Mouse (Mus musculus) lung, embryonic 15.5 days (tissue): ENCODE measurements around the gene Hexim2. TPM values are rescaled to one million over a fixed set of nuclear protein-coding genes. Genes with fewer than 3 reads are reported as not detected.

Experiments
- ATAC-seq: fragments of 200-750 bp; cut with Nextera tagmentation; 2 replicates; pipeline ENCODE4 v1.8.0; 2017; ENCODE audit warnings: moderate number of reproducible peaks, borderline replicate concordance; ENCODE audit not compliant: low FRiP score, low TSS enrichment; ENCODE audit errors: extremely low read depth
- H3K27ac ChIP-seq: fragments of 300-500 bp; sonication (generic); 2 replicates; pipeline ENCODE4 v1.5.1; 2015; ENCODE audit warnings: moderate library complexity, mild to moderate bottlenecking, inconsistent platforms
- H3K27me3 ChIP-seq: fragments of 300-500 bp; sonication (generic); 2 replicates; pipeline ENCODE4 v1.6.1; 2015; ENCODE audit warnings: inconsistent platforms
- H3K36me3 ChIP-seq: fragments of 300-500 bp; sonication (generic); 2 replicates; pipeline ENCODE4 v1.6.1; 2015; ENCODE audit warnings: inconsistent platforms
- H3K4me1 ChIP-seq: fragments of 300-500 bp; sonication (generic); 2 replicates; pipeline ENCODE4 v1.6.1; 2015; ENCODE audit warnings: inconsistent platforms
- H3K4me2 ChIP-seq: fragments of 300-500 bp; sonication (generic); 2 replicates; pipeline ENCODE4 v1.6.1; 2015; ENCODE audit warnings: inconsistent platforms, mild to moderate bottlenecking, moderate library complexity
- H3K4me3 ChIP-seq: fragments of 300-500 bp; sonication (generic); 2 replicates; pipeline ENCODE4 v1.5.1; 2015; ENCODE audit warnings: mild to moderate bottlenecking, inconsistent platforms
- H3K9ac ChIP-seq: fragments of 300-500 bp; sonication (generic); 2 replicates; pipeline ENCODE4 v1.6.1; 2015; ENCODE audit warnings: inconsistent platforms
- H3K9me3 ChIP-seq: fragments of 300-500 bp; sonication (generic); 2 replicates; pipeline ENCODE4 v1.6.1; 2016; ENCODE audit warnings: inconsistent platforms
- WGBS: fragments of 180-500 bp; shearing (Covaris S2); methylation state at CpG from one replicate; pipeline ENCODE4 v1.1.7; 2015; 5-methylcytosine and 5-hydroxymethylcytosine counted together
- polyA plus RNA-seq: library from polyadenylated mRNA; unstranded; fragments of >200 nt; fragmentation: Nextera tagmentation; extraction: Ambion mirVana; gene quantifications from 2 replicates; pipeline ENCODE4 v1.2.1, GENCODE M21; 2015

Hexim2 gene
- polyA plus RNA-seq, 1 experiment from 2014 or later = 9.6 TPM

DNA sequence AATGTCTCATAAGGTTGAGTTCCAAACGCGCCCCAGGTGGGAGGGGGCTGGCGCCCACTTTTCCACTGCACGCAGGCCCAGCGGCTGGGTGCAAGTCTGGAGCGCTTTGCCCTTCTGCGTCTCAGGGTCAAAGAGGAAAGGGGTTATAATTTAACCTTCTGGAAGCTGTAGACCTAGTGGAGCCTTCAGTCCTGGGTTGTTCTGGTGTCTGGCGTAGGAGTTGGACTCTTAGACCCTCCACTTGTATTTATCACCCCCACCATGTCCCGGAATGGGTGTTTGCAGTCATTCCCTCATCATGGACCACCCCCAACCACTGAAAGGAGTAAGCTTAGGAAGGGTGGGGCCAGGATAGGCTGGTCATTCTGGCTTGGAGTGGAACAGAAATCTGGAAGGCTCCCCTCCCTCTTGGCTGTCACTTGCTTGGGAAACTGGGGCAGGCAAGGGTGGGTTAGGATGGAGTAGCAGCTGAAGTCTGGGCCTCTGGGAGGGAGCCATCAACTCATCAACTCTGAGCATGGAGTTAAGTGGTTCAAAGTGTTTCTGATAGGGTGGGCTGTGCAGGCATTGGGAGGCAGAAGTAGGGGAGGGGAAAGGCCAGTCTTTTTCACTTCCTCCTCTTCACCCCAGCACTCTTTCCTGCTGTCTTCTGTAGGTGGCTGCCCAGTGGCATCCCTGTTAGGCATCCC lies 39.6 kb downstream of the Hexim2 start:
- ATAC-seq = no peak
- Histone ChIP-seq H3K36me3 (no peaks in the 10 kb centered on the region), H3K27me3 (peaks cover 49% of the 10 kb centered on the region), H3K4me3 (peak overlapping the region; percentile 54), H3K9ac (no peak overlapping the region), H3K27ac (no peak overlapping the region), H3K9me3 (no peaks in the 10 kb centered on the region), H3K4me2 (peak overlapping the region; percentile 98), H3K4me1 (peaks cover 12% of the 10 kb centered on the region)
- WGBS = 35% methylated on average over 9 of the region's 9 CpGs

DNA sequence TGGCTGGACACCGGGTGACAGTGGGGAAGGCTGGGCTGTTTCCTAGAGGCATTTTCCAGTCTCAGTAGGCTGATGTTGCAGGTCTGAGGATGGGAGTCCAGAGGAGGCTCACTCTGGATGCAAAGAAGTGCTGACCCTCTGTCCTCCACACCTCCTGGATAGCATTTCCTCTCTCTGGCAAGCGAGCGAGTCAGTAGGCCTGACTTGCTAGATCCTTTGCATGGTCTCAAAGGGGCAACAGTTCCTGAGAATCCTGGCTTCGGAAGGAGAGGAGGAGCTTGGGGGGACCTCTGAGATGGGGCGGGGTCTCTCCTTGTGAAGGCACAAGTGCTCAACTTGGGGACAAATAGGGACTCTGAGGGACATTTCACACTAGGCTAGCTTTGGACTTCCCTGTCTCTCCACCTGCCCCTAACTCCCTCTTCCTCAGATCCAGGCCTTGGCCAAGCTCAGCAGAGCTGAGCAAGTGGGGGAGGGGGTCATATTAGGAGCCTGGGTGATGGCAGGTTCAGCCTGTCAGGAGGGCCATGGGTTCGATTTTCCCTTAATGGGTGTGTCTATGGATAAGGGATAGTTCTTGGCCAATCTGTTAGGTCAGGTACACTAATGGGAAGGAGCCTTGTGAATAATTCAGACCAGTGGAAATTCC lies 40.3 kb downstream of the Hexim2 start:
- WGBS = 61% methylated on average over 6 of the region's 6 CpGs
- H3K4me3 ChIP-seq = no peak overlapping the region
- ATAC-seq = no peak
- H3K27ac ChIP-seq = no peak overlapping the region
- no peaks in the 10 kb centered on the region for H3K36me3 ChIP-seq
- peaks cover 49% of the 10 kb centered on the region for H3K27me3 ChIP-seq
- H3K9me3 ChIP-seq = no peaks in the 10 kb centered on the region
- H3K4me2 ChIP-seq = no peak overlapping the region
- no peak overlapping the region for H3K9ac ChIP-seq
- H3K4me1 ChIP-seq = peaks cover 12% of the 10 kb centered on the region

DNA sequence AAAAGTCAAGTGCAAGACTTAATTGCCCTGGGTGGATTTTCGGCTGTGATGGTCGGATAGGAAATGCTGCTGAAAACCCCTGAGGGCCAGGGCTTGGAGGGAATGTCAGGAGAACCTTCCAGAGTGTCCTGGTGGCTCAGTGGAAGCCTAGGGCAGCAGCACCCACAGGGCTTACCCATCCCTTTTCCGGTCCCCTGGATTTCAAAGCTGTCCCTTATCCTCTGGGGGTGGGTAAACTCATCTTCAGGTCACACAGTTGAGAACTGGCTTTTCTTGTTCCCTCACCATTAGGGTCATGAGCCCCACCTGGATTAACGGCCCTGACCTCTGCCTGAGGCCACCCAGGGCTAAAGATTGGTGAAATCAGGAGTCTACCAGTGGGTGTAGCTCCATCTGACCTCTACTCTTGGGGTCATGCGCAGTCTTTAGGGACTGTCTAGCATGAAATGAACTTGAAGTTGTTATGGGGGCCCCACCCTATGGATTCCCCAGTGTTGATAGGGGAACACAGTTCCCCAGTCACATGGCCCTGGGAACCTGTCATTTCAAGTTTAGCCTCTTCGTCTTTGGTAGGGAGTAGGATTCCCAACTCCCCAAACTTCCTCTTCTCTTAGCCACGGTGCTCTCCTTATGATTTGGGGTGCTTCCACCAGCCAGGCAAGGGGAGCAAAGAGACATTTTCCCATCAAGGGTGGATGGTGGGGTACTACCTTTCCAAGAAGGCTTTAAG lies 41.0 kb downstream of the Hexim2 start:
- no peaks in the 10 kb centered on the region for H3K9me3 ChIP-seq
- no peaks in the 10 kb centered on the region for H3K36me3 ChIP-seq
- peaks cover 12% of the 10 kb centered on the region for H3K4me1 ChIP-seq
- ATAC-seq = no peak
- no peak overlapping the region for H3K9ac ChIP-seq
- H3K4me3 ChIP-seq = no peak overlapping the region
- H3K27me3 ChIP-seq = peaks cover 49% of the 10 kb centered on the region
- no peak overlapping the region for H3K4me2 ChIP-seq
- no peak overlapping the region for H3K27ac ChIP-seq
- 83% methylated on average over 7 of the region's 7 CpGs for WGBS

DNA sequence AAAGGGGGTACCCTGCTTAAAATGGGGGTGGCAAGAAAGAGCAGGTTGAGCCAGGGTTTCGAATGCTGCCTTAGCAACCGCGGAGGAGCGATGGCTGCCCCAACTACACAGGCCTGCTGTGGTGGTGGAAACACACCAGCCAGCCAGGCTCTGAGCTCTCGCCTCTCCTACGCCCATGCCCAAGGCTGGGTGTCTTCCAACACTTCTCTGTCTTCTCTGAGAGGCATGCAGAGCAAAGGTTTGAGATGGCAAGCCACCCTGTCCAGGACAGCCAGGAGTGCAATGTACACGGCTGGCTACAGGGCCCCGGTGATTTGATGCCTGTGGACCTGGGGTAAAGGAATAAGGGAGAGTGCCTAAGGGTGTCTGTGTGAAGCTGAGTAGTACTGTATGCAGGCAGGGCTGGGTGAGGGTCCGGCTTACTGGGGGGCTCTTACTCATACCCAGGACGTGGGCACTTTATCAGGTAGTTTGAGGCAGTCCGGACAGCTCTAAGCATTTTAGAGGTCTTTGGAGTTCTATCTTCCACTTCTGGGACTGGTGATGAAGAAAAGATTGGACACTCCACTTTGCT lies 41.6 kb downstream of the Hexim2 start:
- no peak for ATAC-seq
- peaks cover 48% of the 10 kb centered on the region for H3K27me3 ChIP-seq
- no peak overlapping the region for H3K4me2 ChIP-seq
- H3K4me1 ChIP-seq = peaks cover 12% of the 10 kb centered on the region
- no peaks in the 10 kb centered on the region for H3K9me3 ChIP-seq
- 84% methylated on average over 11 of the region's 11 CpGs for WGBS
- H3K36me3 ChIP-seq = no peaks in the 10 kb centered on the region
- H3K4me3 ChIP-seq = no peak overlapping the region
- H3K9ac ChIP-seq = no peak overlapping the region
- H3K27ac ChIP-seq = no peak overlapping the region

DNA sequence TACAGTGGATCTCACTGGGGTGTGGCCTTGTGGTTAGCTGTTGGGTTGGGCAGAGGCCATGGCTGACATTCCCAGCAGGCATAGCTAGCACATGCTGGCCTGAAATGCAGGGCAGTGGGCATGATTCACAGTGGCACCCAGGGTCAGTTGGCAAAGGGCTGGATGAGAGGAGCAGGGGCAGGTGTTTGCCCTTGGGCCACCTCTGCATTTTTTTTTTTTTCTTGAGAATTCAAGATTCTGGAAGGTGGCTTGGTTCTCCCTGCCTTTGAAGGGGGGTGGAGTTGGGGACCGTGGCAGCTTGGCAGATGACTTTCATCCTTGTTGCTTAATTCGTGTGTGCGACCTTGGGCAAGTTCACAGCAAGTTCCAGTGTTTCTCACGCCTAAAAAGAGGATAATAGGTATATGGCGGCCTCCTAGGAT lies 42.2 kb downstream of the Hexim2 start:
- H3K4me2 ChIP-seq = no peak overlapping the region
- H3K27ac ChIP-seq = no peak overlapping the region
- peaks cover 12% of the 10 kb centered on the region for H3K4me1 ChIP-seq
- H3K9ac ChIP-seq = no peak overlapping the region
- H3K27me3 ChIP-seq = peaks cover 42% of the 10 kb centered on the region
- H3K4me3 ChIP-seq = no peak overlapping the region
- ATAC-seq = no peak
- no peaks in the 10 kb centered on the region for H3K36me3 ChIP-seq
- no peaks in the 10 kb centered on the region for H3K9me3 ChIP-seq
- 76% methylated on average over 5 of the region's 5 CpGs for WGBS

DNA sequence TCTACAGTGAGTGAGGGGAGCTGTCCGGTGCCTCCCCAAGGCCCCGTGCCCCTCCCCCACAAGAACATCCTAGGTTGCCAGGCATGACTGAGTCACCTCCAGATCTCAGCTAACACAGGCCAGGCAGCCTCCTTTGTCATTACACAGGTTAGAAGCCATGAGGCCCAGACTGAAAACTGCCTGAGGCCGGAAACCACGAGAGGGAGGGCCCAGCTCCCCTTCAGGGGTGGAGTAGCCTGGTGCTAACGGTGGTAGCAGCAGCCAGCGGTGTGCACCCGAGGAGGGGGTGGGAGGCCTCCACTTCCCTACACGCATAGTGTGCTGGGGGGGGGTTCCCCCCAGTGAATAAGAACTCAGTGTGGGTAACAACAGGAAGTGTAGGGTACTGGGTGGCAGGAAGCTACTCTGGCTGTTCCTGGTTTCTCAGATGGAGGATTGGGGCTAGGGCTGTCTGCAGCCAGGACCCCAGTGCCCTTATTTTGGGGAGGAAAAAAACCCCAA lies 42.7 kb downstream of the Hexim2 start:
- Histone ChIP-seq H3K4me3 (no peak overlapping the region), H3K9ac (no peak overlapping the region), H3K36me3 (no peaks in the 10 kb centered on the region), H3K9me3 (no peaks in the 10 kb centered on the region), H3K4me1 (peaks cover 12% of the 10 kb centered on the region), H3K27me3 (peaks cover 37% of the 10 kb centered on the region), H3K27ac (no peak overlapping the region), H3K4me2 (no peak overlapping the region)
- WGBS = 43% methylated on average over 8 of the region's 8 CpGs
- ATAC-seq = no peak

DNA sequence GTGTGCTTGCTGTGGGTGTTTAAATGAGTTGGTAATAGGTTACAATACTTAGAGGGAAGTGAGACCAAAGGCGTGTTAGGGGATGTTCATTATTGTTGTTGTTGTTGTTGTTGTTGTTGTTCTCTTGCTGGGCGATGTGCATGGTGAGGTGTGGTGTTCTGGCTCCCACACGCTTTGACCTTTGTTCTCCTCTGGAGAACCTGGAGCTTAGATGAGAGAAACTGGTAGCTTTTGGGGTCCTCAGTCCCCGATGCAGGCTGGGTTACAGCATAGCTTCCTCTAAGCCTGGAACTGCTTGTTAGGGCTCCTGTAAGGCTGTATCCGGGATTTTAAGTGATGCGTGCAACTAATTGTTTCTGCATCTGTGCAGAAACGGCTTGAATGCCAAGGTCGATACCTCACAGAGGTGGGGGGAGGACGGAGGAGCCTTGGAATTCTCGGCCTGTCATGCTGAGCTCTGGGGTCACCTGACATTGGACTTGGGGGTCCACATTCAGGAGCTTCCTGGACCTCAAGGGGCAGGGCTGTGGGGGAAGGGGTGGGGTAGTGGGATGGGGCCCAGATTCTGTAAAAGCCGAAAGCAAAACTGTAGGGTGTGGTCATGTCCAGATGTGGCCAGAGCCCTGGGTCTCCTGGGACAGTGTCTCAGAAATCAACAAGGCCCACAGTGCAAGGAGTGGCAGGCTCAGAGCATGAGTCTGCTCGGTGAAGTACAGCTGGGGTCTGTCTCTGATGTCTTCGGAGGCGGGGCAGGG lies 43.6 kb downstream of the Hexim2 start:
- no peaks in the 10 kb centered on the region for H3K9me3 ChIP-seq
- H3K4me1 ChIP-seq = peaks cover 5% of the 10 kb centered on the region; the same call in 1 of the 2 replicates
- ATAC-seq = no peak
- H3K27ac ChIP-seq = no peak overlapping the region
- no peak overlapping the region for H3K9ac ChIP-seq
- H3K36me3 ChIP-seq = no peaks in the 10 kb centered on the region
- H3K4me2 ChIP-seq = no peak overlapping the region
- 66% methylated on average over 14 of the region's 14 CpGs for WGBS
- no peak overlapping the region for H3K4me3 ChIP-seq
- H3K27me3 ChIP-seq = peaks cover 28% of the 10 kb centered on the region

DNA sequence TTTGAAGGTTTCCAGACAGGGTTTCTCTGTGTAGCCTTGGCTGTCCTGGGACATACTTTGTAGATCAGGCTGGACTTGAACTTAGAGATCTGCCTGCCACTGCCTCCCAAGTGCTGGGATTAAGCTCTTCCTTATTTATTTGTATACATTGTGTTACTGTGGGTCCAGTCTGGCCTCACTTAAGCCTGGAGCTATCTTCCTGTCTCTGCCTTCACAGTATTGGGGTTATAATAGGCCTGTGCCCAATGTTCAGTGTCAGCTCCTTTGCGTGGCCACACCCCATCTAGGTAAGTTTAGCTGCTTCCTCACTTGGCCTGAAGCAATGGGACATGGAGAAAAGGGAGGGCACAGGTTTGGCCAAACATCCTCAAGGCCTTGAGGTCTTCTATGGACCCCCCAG lies 44.3 kb downstream of the Hexim2 start:
- Histone ChIP-seq H3K9me3 (no peaks in the 10 kb centered on the region), H3K27me3 (peaks cover 21% of the 10 kb centered on the region), H3K4me3 (no peak overlapping the region), H3K4me2 (no peak overlapping the region), H3K4me1 (no peaks in the 10 kb centered on the region), H3K27ac (no peak overlapping the region), H3K9ac (no peak overlapping the region), H3K36me3 (no peaks in the 10 kb centered on the region)
- WGBS = 80% methylated on average over 1 of the region's 1 CpGs
- ATAC-seq = no peak

DNA sequence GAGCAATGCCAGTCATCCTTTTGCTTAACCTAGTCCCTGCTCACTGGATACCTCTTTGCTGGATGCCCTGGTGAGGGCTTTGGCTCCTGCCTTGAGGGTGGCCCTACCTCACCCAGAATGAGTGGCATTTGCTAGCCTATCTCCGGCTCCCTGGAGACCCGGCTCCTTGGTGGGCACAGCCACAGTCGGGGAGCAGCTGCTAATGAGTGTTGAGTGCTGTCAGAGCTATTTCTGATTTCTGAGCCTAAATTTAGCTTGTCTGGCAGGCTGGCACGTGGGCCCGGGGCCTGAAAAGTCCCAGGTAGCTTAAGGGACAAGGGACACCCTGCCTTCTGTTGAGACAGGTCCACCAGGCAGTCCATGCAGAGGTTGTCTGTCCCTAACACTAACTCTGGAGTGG lies 45.0 kb downstream of the Hexim2 start:
- H3K4me1 ChIP-seq = no peaks in the 10 kb centered on the region
- no peak overlapping the region for H3K4me3 ChIP-seq
- 70% methylated on average over 5 of the region's 5 CpGs for WGBS
- no peak overlapping the region for H3K9ac ChIP-seq
- H3K4me2 ChIP-seq = no peak overlapping the region
- peaks cover 14% of the 10 kb centered on the region for H3K27me3 ChIP-seq
- no peaks in the 10 kb centered on the region for H3K36me3 ChIP-seq
- no peak for ATAC-seq
- no peaks in the 10 kb centered on the region for H3K9me3 ChIP-seq
- no peak overlapping the region for H3K27ac ChIP-seq

DNA sequence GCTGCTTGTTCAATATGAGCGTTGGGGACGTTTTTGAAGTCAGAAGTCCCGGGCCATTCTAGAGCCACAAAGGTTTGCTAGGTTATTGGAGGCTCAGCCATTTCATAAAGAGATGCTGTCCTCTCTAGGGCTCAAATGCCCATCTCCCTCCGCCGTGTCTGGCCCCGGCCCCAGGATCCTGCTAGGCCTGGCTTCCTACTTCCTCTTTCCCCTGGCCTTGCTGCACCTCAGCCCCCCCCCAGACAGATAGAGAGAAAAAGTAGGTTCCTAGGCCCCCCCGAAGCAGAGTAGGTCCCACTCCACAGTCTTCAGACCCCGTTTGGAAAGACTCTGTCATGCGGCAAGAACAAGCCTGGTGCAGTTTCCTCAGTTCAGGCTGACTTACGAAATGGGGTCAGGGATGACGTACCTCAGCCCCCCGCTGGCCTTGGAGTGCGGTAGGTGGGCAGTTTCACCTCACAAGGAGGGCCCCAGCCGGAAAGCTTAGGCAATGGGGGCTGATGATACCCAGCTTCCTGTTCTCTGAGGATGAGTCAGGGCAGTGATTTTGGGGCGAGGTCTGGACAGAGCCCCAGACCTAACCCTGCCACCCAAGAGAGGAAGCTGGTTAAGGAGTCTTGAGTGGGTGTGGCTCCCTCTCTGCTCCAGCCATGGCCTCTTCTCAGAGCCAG lies 45.7 kb downstream of the Hexim2 start:
- Histone ChIP-seq H3K27me3 (peaks cover 7% of the 10 kb centered on the region; the same call in 1 of the 2 replicates), H3K9me3 (no peaks in the 10 kb centered on the region), H3K27ac (no peak overlapping the region), H3K4me3 (no peak overlapping the region), H3K9ac (no peak overlapping the region), H3K4me2 (no peak overlapping the region), H3K4me1 (no peaks in the 10 kb centered on the region), H3K36me3 (no peaks in the 10 kb centered on the region)
- no peak for ATAC-seq
- WGBS = 75% methylated on average over 15 of the region's 15 CpGs

DNA sequence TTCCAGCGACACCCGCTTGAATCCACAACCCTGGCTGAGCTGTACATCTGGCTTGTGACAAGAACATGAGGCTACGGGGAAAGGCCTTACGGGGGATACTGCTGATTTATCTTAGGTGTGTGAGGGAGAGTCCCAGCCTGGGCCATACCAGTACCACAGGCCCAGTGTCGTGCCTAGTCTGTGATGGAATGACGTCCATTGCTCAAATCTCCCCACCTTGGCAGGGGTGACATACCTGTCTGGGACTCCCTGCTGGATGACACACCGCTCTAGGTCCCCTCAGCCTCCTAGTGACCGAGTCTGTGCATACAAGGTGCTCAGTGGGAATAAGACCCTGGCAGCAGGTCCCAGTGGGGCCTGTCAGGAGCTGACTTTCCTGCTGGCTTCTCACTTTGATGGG lies 46.5 kb downstream of the Hexim2 start:
- no peak overlapping the region for H3K9ac ChIP-seq
- H3K36me3 ChIP-seq = no peaks in the 10 kb centered on the region
- H3K9me3 ChIP-seq = no peaks in the 10 kb centered on the region
- 82% methylated on average over 8 of the region's 8 CpGs for WGBS
- ATAC-seq = no peak
- no peaks in the 10 kb centered on the region; the same call in 1 of the 2 replicates for H3K27me3 ChIP-seq
- no peaks in the 10 kb centered on the region for H3K4me1 ChIP-seq
- no peak overlapping the region for H3K4me2 ChIP-seq
- H3K27ac ChIP-seq = no peak overlapping the region
- no peak overlapping the region for H3K4me3 ChIP-seq
